Mouse (Mus musculus) heart, adult 10 weeks (tissue): ENCODE results near the gene Mob3c. TPM values are rescaled to one million over a fixed set of nuclear protein-coding genes. Genes with fewer than 3 reads are reported as not detected.

Experiments used
- polyA plus RNA-seq: library from polyadenylated mRNA; stranded (reverse); fragments of 350-450 nt; fragmentation: Illumina TruSeq; extraction: RNeasy Lipid Tissue Mini Kit (QIAGEN cat#74804); gene quantifications from one replicate; pipeline ENCODE4 v1.2.3, GENCODE M21; 2014; ENCODE audit warnings: low read depth, low replicate concordance

Mob3c gene
- polyA plus RNA-seq, result 5.1 TPM

GRCm38 (mm10) chr4:115827888-115828571 lies at the start of gene Mob3c:
Gene Mob3c, plus strand, starts transcription at chr4:115828092.

GRCm38 (mm10) chr4:115780918-115781317 lies 47.0 kb upstream of the Mob3c start, which contains the start of gene Tex38:
Gene Tex38, minus strand, starts transcription at chr4:115781018.

GRCm38 (mm10) chr4:115784769-115785510 lies 43.0 kb upstream of the Mob3c start, which contains the start of gene Atpaf1:
Gene Atpaf1, plus strand, starts transcription at chr4:115784812.

GRCm38 (mm10) chr4:115838696-115839641 lies 11.1 kb downstream of the Mob3c start, which contains the start of gene Mknk1:
Gene Mknk1, plus strand, starts transcription at chr4:115839198.

GRCm38 (mm10) chr4:115884022-115884421 lies 56.1 kb downstream of the Mob3c start, which contains the start of gene Kncn:
Gene Kncn, plus strand, starts transcription at chr4:115884400.

Other genes starting within 250 kb of the Mob3c start
- not detected for gene Cyp4a32, start 227.1 kb upstream of the Mob3c start, polyA plus RNA-seq
- 43.0 TPM for gene Cyp4b1, start 180.4 kb upstream of the Mob3c start, polyA plus RNA-seq
- gene Efcab14, start 90.3 kb upstream of the Mob3c start, polyA plus RNA-seq, result 30.4 TPM
- gene Tex38, start 47.1 kb upstream of the Mob3c start, polyA plus RNA-seq, result 1.7 TPM
- gene Atpaf1, start 43.3 kb upstream of the Mob3c start, polyA plus RNA-seq, result 107 TPM
- 28.9 TPM for gene Mknk1, start 11.1 kb downstream of the Mob3c start, polyA plus RNA-seq
- not detected for gene Kncn, start 56.3 kb downstream of the Mob3c start, polyA plus RNA-seq
- not detected for gene 6430628N08Rik, start 62.6 kb downstream of the Mob3c start, polyA plus RNA-seq
- gene Dmbx1, start 111.8 kb downstream of the Mob3c start, polyA plus RNA-seq, result not detected
- 0.21 TPM for gene Faah, start 189.8 kb downstream of the Mob3c start, polyA plus RNA-seq
- gene Nsun4, start 225.8 kb downstream of the Mob3c start, polyA plus RNA-seq, result 35.2 TPM
- 3,046 TPM for gene Uqcrh, start 247.0 kb downstream of the Mob3c start, polyA plus RNA-seq
- 20.1 TPM for gene Lrrc41, start 247.2 kb downstream of the Mob3c start, polyA plus RNA-seq